Mouse (Mus musculus) brain, embryonic 14.5 days (tissue): ENCODE measurements at regions not wholly inside any gene's neighbourhood (a gene's known extent, or its start where the extent isn't known, plus 50 kb on each side); places are given as distances from the start of the nearest gene placed in this dataset.

Source experiments
- CTCF ChIP-seq: fragments of 200-500 bp; IDR thresholded peaks from 2 replicates; pipeline ENCODE4 v1.5.1; 2012; ENCODE audit warnings: inconsistent platforms, mild to moderate bottlenecking, moderate library complexity, borderline replicate concordance; ENCODE audit not compliant: insufficient read depth, insufficient read length; ENCODE audit errors: extremely low read depth
- POLR2A ChIP-seq: fragments of 200-500 bp; IDR thresholded peaks from 2 replicates; pipeline ENCODE4 v1.6.1; 2012; ENCODE audit warnings: mild to moderate bottlenecking, inconsistent platforms, borderline replicate concordance; ENCODE audit not compliant: poor library complexity, insufficient read depth, insufficient read length, severe bottlenecking; ENCODE audit errors: extremely low read depth

GRCm38 (mm10) chr7:36914261-36914660, 216.3 kb downstream of the Tshz3 start:
- no peak for TF ChIP-seq CTCF
- TF ChIP-seq POLR2A: no peak
